Mouse (Mus musculus) thymus, postnatal 4 days (tissue): ENCODE results near the gene Ccnc.

ENCODE experiments used
- DNase-seq: peaks from one replicate; pipeline ENCODE4 v3.0.0; 2021

The Ccnc gene

GRCm38 (mm10) chr4:21727615-21728165, at the start of gene Ccnc:
TSS of gene Ccnc (plus strand) at chr4:21727701.
- peak; percentile 91 for DNase-seq

- DNase-seq: peak; percentile 19
These were observed 49.2 kb upstream of the Ccnc start for GRCm38 (mm10) chr4:21678101-21678974.

GRCm38 (mm10) chr4:21678975-21679623, 48.4 kb upstream of the Ccnc start:
- peak; percentile 58 for DNase-seq

- no peak for DNase-seq
These were observed 47.6 kb upstream of the Ccnc start for GRCm38 (mm10) chr4:21679624-21680480.

GRCm38 (mm10) chr4:21680971-21681370, 46.5 kb upstream of the Ccnc start:
- no peak for DNase-seq

- no peak for DNase-seq
These were observed 44.9 kb upstream of the Ccnc start for GRCm38 (mm10) chr4:21682421-21683150.

GRCm38 (mm10) chr4:21684341-21684970, 43.0 kb upstream of the Ccnc start:
- DNase-seq: no peak

GRCm38 (mm10) chr4:21685595-21686091, 41.9 kb upstream of the Ccnc start, which contains the start of gene Prdm13:
TSS of gene Prdm13 (minus strand) at chr4:21685963.
- DNase-seq: peak; percentile 12

GRCm38 (mm10) chr4:21686416-21686815, 41.1 kb upstream of the Ccnc start:
- DNase-seq: no peak

GRCm38 (mm10) chr4:21686934-21687333, 40.6 kb upstream of the Ccnc start:
- DNase-seq: no peak

GRCm38 (mm10) chr4:21687783-21688702, 39.5 kb upstream of the Ccnc start:
- peak; percentile 10 for DNase-seq

- peak; percentile 19 for DNase-seq
These were observed 38.7 kb upstream of the Ccnc start for GRCm38 (mm10) chr4:21688703-21689200.

- DNase-seq: no peak
These were observed 38.0 kb upstream of the Ccnc start for GRCm38 (mm10) chr4:21689492-21689941.

- no peak for DNase-seq
These were observed 37.3 kb upstream of the Ccnc start for GRCm38 (mm10) chr4:21690221-21690620.

- peak; percentile 81 for DNase-seq
These were observed 31.8 kb upstream of the Ccnc start for GRCm38 (mm10) chr4:21695638-21696254.

GRCm38 (mm10) chr4:21705046-21705445, 22.5 kb upstream of the Ccnc start:
- DNase-seq: no peak

GRCm38 (mm10) chr4:21712147-21712546, 15.4 kb upstream of the Ccnc start:
- DNase-seq: peak; percentile 78

- DNase-seq: no peak
These were observed 4.7 kb upstream of the Ccnc start for GRCm38 (mm10) chr4:21722752-21723334.
